Mouse (Mus musculus) liver, embryonic 11.5 days (tissue): ENCODE results near the gene Bcar3. TPM values are rescaled to one million over a fixed set of nuclear protein-coding genes. Genes with fewer than 3 reads are reported as not detected.
A peak's percentile ranks its signal among the peaks of the same experiment; 100 is the strongest.

Experiments used
- ATAC-seq: fragments of 200-750 bp; cut with Nextera tagmentation; replicated peaks from 2 replicates; pipeline ENCODE4 v1.8.0; 2017; ENCODE audit warnings: moderate number of reproducible peaks, mild to moderate bottlenecking, moderate TSS enrichment, moderate library complexity; ENCODE audit not compliant: low FRiP score
- DNase-seq: peaks from one replicate; pipeline ENCODE4 v3.0.0-alpha.2; 2017; ENCODE audit warnings: low spot score
- H3K27ac ChIP-seq: fragments of 300-500 bp; sonication (generic); 2 replicates; pipeline ENCODE4 v1.5.1; 2014; ENCODE audit warnings: mild to moderate bottlenecking, low read depth, low read length, control low read depth
- H3K27me3 ChIP-seq: fragments of 300-500 bp; sonication (generic); replicated peaks from 2 replicates; pipeline ENCODE4 v1.6.1; 2014; ENCODE audit warnings: low read length, mixed read lengths; ENCODE audit not compliant: control insufficient read depth, insufficient read depth
- H3K36me3 ChIP-seq: fragments of 300-500 bp; sonication (generic); 2 replicates; pipeline ENCODE4 v1.6.1; 2014; ENCODE audit warnings: mild to moderate bottlenecking, low read length, moderate library complexity, mixed read lengths; ENCODE audit not compliant: control insufficient read depth, insufficient read depth
- H3K4me1 ChIP-seq: fragments of 300-500 bp; sonication (generic); replicated peaks from 2 replicates; pipeline ENCODE4 v1.6.1; 2014; ENCODE audit warnings: low read length, mixed read lengths; ENCODE audit not compliant: control insufficient read depth, insufficient read depth
- H3K4me2 ChIP-seq: fragments of 300-500 bp; sonication (generic); 2 replicates; pipeline ENCODE4 v1.6.1; 2014; ENCODE audit warnings: mild to moderate bottlenecking, control low read depth, moderate library complexity
- H3K4me3 ChIP-seq: fragments of 300-500 bp; sonication (generic); 2 replicates; pipeline ENCODE4 v1.5.1; 2014; ENCODE audit warnings: low read depth, low read length, control low read depth
- H3K9ac ChIP-seq: fragments of 300-500 bp; sonication (generic); 2 replicates; pipeline ENCODE4 v1.6.1; 2014; ENCODE audit warnings: low read depth, low read length, control low read depth
- H3K9me3 ChIP-seq: fragments of 300-500 bp; sonication (generic); 2 replicates; pipeline ENCODE4 v1.6.1; 2016; ENCODE audit warnings: low read length, inconsistent platforms, mixed read lengths; ENCODE audit not compliant: control insufficient read depth
- WGBS: fragments of 180-500 bp; shearing (Covaris S2); extraction: QIAGEN DNeasy Blood & Tissue Kit; methylation state at CpG from one replicate; pipeline ENCODE4 v1.1.7; 2014; 5-methylcytosine and 5-hydroxymethylcytosine counted together
- polyA plus RNA-seq: library from polyadenylated mRNA; unstranded; fragments of >200 nt; fragmentation: Nextera tagmentation; extraction: Ambion mirVana; gene quantifications from 2 replicates; pipeline ENCODE4 v1.2.1, GENCODE M21; 2014

The Bcar3 gene
- polyA plus RNA-seq, 1 experiment from 2014 or later, result 10.1 TPM

DNA sequence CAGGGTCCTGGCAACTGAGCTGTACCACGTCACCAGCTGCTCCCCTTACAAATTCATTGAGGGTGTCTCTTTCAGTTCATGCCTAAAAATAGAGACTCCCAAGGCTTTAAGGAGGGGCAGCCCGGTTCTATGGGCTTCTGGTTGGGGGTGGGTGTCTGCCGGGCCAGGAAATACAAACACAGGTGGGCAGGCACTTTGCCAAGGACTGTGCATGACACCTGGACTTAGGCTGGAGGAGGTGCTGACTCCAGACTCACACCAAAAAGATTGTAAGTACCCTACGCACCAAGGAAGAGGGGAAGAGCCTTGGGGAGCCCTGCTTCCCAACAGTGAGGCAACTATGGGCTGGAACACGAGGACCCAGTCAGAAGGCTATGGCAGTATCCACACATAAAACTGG, 44.1 kb downstream of the Bcar3 start:
- Histone ChIP-seq H3K27me3 (no peaks in the 10 kb centered on the region), H3K27ac (no peak overlapping the region), H3K9me3 (no peaks in the 10 kb centered on the region), H3K4me2 (no peak overlapping the region), H3K4me1 (no peaks in the 10 kb centered on the region), H3K9ac (no peak overlapping the region), H3K4me3 (no peak overlapping the region), H3K36me3 (no peaks in the 10 kb centered on the region)
- no peak for DNase-seq
- ATAC-seq, result no peak
- 70% methylated on average over 5 of the region's 5 CpGs for WGBS

DNA sequence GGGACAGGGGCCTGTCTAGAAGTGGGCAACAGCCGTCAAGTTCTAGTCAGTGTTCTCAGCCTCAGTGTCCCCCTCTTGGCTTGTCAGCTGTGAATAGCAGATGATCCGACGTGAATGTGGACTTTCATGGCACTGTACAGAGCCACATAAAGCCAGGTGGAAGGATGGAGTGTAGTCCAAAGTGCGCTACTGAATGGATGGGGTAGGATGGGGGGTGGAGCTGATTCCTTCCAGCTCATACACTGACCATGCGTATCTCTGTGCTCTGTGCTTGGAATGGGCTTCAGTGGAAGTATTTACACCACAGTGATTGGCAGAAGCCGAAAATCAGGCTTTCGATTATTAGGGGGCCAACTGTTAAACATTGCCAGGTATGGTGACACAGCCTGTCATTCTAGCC, 45.0 kb downstream of the Bcar3 start:
- Histone ChIP-seq H3K4me2 (no peak overlapping the region), H3K4me1 (no peaks in the 10 kb centered on the region), H3K4me3 (no peak overlapping the region), H3K9ac (no peak overlapping the region), H3K27ac (no peak overlapping the region), H3K9me3 (no peaks in the 10 kb centered on the region), H3K36me3 (no peaks in the 10 kb centered on the region), H3K27me3 (no peaks in the 10 kb centered on the region)
- no peak for DNase-seq
- ATAC-seq, result no peak
- 82% methylated on average over 7 of the region's 7 CpGs for WGBS

DNA sequence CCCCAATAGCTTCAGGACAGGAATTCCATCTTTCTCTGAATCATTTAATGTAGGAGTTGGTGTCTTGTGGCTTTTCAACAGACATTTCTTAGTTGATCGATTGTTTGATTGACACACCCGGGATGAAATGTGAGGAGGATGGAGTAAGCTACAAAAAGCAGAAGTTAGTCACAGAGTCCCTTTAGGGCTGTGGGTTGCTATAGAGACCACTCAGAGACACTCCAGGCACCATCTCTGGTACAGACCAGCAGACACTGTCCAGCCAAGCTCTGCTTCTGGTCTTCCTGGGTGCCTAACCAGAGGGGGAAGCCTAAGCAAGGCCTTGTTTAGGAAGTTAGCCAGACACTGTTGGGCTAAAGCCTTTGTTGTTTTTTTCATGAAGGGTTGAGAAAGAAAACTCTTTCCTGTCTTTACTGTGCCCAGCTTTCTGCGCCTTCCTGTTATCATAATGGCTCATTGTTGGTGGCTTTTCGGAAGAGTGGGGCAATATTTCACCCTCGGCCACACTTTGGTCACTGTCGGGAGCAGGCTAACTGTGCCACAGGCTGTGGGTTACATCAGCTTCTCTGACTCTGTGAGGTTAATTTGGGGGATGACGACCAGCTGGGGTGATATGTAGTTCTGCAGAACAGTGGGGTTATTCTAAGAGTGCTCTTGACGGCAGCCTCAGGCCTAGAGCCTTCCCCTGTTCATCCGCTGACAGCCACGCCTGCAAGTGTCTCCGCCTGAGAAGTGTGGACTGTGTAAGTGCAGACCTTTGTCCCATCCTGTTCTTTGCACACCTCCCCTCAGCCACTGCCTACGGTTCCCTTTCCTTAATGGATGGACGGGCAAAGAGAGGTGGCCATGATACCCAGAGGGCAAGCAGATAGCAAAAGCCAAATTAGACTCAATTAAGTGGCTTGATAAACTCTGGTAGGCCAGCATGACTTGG, 46.5 kb downstream of the Bcar3 start:
- DNase-seq, result no peak
- H3K4me1 ChIP-seq, result no peaks in the 10 kb centered on the region
- no peak overlapping the region for H3K4me2 ChIP-seq

DNA sequence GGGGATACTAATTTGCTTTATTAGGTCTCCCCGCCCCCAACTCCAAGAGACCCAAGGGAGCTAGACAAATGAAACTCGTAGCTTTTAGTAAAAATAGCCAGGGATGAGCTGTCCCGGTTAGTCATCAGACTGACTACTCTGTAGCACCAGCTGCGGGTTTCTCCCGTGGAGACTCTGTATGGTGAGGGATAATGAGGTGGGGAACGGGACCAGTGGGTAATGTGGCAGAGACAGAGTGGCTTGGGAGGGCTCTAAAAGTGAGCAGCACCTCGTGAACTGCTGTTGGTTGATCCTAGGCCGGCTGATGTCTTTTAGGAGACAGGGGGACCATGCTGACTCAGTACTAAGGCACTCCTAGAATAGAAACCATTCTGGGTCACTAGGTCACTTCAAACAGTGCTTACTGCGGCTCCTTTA, 49.5 kb downstream of the Bcar3 start:
- ATAC-seq (no peak), DNase-seq (no peak)
- H3K27ac ChIP-seq, result no peak overlapping the region
- H3K9me3 ChIP-seq, result no peaks in the 10 kb centered on the region
- no peak overlapping the region for H3K9ac ChIP-seq
- H3K4me3 ChIP-seq, result no peak overlapping the region
- 67% methylated on average over 9 of the region's 9 CpGs for WGBS
- H3K36me3 ChIP-seq, result no peaks in the 10 kb centered on the region
- H3K4me1 ChIP-seq, result 0 out of 2 replicates have a peak, but pooled peaks cover 5% of the 10 kb centered on the region
- H3K4me2 ChIP-seq, result no peak overlapping the region
- no peaks in the 10 kb centered on the region for H3K27me3 ChIP-seq

More for the DNA sequence above, 46.5 kb downstream of the Bcar3 start:
- Histone ChIP-seq H3K4me3 (no peak overlapping the region), H3K36me3 (no peaks in the 10 kb centered on the region), H3K9ac (no peak overlapping the region), H3K27me3 (no peaks in the 10 kb centered on the region), H3K27ac (no peak overlapping the region), H3K9me3 (no peaks in the 10 kb centered on the region)
- ATAC-seq, result no peak
- WGBS, result 65% methylated on average over 13 of the region's 13 CpGs

DNA sequence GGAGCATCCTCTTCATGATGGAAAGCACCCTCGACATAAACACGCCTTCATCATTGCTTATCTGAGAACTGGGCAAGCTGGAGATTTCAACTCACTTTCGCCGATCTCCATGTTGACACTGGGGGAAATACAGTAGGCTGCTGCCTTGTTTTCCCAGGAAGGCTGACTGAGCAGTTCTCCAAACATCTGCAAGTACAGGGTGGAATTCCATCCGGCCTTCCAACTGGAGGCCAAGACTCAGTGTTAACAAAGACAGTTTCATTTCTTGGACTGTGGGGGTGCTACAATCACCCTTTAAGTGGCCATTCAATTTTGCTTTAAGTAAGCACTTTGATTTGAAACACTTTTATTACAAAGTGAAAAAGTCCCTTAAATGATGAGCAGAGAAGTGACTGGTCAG, 50.4 kb downstream of the Bcar3 start:
- DNase-seq, result no peak
- 71% methylated on average over 5 of the region's 5 CpGs for WGBS

DNA sequence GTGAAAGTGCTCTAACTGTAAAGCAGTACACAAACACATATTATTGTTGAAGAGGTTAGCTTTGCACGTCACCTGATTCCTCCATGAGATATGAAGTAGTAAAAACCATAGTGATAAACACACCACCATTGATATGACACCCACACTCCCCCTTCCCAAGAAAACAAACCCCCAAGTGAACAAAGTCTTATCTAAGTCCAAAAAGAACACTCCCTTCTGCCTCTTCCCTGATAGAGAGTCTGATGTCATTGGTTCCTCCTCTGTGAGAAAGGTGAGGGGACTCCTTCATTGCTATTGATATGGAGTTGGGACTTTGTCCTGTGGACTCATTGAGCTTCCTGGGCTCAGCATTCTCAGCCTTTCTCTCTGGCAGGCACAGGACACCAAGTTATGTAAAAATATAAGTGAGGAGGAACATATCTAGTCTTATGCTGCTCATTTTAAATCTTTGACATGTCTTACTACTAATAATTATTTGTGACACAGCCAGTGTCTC, 52.1 kb downstream of the Bcar3 start:
- ATAC-seq (peak; percentile 43; the same call in 1 of the 2 replicates), DNase-seq (no peak)
- Histone ChIP-seq H3K36me3 (no peaks in the 10 kb centered on the region), H3K4me3 (no peak overlapping the region), H3K4me1 (0 out of 2 replicates have a peak, but pooled peaks cover 5% of the 10 kb centered on the region), H3K27ac (no peak overlapping the region), H3K4me2 (no peak overlapping the region), H3K27me3 (no peaks in the 10 kb centered on the region), H3K9ac (no peak overlapping the region), H3K9me3 (no peaks in the 10 kb centered on the region)
- 50% methylated on average over 1 of the region's 1 CpGs for WGBS

More for the DNA sequence above, 50.4 kb downstream of the Bcar3 start:
- no peak overlapping the region for H3K9ac ChIP-seq
- H3K36me3 ChIP-seq, result no peaks in the 10 kb centered on the region
- no peak overlapping the region for H3K4me2 ChIP-seq
- H3K4me1 ChIP-seq, result 0 out of 2 replicates have a peak, but pooled peaks cover 5% of the 10 kb centered on the region
- no peaks in the 10 kb centered on the region for H3K9me3 ChIP-seq
- no peak overlapping the region for H3K4me3 ChIP-seq
- no peak for ATAC-seq
- H3K27ac ChIP-seq, result no peak overlapping the region
- H3K27me3 ChIP-seq, result no peaks in the 10 kb centered on the region

DNA sequence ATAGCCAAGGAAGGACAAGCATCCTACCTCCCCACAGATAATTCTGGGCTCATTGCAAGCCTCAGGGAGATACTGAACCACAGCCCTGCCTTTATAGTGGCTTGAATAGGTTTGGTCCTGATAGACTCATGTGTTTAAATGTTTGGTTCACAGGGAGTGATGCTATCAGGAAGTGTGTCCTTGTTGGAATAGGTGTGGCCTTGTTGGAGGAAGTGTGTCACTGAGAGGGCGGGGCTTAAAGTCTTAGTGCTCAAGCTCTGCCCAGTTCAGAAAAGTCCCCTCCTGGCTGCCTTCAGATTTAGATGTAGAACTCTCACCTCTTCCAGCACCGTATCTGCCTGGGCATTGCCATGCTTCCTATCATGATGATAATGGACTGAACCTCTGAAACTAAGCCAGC, 52.7 kb downstream of the Bcar3 start:
- no peaks in the 10 kb centered on the region for H3K9me3 ChIP-seq
- no peak overlapping the region for H3K4me2 ChIP-seq
- H3K9ac ChIP-seq, result no peak overlapping the region
- no peaks in the 10 kb centered on the region for H3K27me3 ChIP-seq
- no peak overlapping the region for H3K27ac ChIP-seq
- DNase-seq, result no peak
- 0 out of 2 replicates have a peak, but pooled peaks cover 5% of the 10 kb centered on the region for H3K4me1 ChIP-seq
- no peak overlapping the region for H3K4me3 ChIP-seq
- no peaks in the 10 kb centered on the region for H3K36me3 ChIP-seq
- 89% methylated on average over 2 of the region's 2 CpGs for WGBS
- no peak for ATAC-seq

DNA sequence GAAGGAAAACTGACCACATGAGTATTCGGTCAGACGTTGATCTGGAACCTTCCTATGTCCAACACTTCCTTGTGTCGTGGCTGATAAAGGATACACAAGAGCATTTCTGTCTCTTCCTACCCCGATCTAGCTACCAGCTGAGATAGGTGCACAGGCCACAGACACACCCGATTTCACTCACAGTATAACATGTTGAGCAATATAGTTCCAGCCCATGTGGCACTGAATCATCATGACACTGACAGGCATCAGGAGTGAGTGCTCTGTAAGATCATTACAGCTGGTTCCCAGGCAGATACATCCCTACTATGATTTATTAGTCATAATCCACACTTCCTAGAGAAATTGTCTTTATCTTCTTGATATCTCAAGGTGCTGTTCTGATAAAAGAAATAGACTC, 54.7 kb downstream of the Bcar3 start:
- Histone ChIP-seq H3K4me3 (no peak overlapping the region), H3K4me1 (0 out of 2 replicates have a peak, but pooled peaks cover 5% of the 10 kb centered on the region), H3K4me2 (no peak overlapping the region), H3K27ac (no peak overlapping the region), H3K9ac (no peak overlapping the region), H3K36me3 (no peaks in the 10 kb centered on the region), H3K27me3 (no peaks in the 10 kb centered on the region), H3K9me3 (no peaks in the 10 kb centered on the region)
- ATAC-seq (no peak), DNase-seq (no peak)
- 74% methylated on average over 5 of the region's 5 CpGs for WGBS

DNA sequence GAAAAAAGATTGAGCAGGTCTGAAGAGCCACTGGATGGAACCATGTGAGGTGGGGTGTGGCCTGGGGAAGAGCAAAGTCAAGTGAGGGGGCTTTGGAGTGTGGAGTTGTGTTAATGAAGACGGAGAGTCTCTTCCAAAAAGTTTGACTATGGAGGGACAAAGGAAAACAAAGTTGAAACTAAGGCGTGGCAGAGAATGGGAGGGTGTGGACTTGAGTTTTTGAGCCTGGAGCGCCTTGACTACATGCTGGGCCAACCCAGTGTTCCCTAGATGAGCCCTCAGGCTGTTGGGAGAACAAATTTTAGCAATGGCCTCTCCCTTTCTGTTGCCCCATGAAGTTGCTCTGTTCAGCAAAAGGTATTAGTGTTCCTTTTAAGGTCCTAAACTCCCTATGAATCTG, 58.9 kb downstream of the Bcar3 start:
- Histone ChIP-seq H3K27ac (no peak overlapping the region), H3K36me3 (no peaks in the 10 kb centered on the region), H3K4me2 (no peak overlapping the region), H3K9me3 (no peaks in the 10 kb centered on the region), H3K27me3 (no peaks in the 10 kb centered on the region), H3K4me3 (no peak overlapping the region), H3K9ac (no peak overlapping the region), H3K4me1 (no peaks in the 10 kb centered on the region)
- ATAC-seq, result no peak
- DNase-seq, result no peak
- 88% methylated on average over 3 of the region's 3 CpGs for WGBS
